Mouse (Mus musculus) hindbrain, embryonic 13.5 days (tissue): ENCODE measurements around the gene Cldn14. TPM values are rescaled to one million over a fixed set of nuclear protein-coding genes. Genes with fewer than 3 reads are reported as not detected.

Experiments
- ATAC-seq: fragments of 200-750 bp; cut with Nextera tagmentation; 2 replicates; pipeline ENCODE4 v1.8.0; 2017; ENCODE audit warnings: moderate TSS enrichment; ENCODE audit not compliant: low FRiP score
- H3K27ac ChIP-seq: fragments of 300-500 bp; sonication (generic); 2 replicates; pipeline ENCODE4 v1.5.1; 2015; ENCODE audit warnings: inconsistent platforms, mild to moderate bottlenecking, moderate library complexity
- H3K27me3 ChIP-seq: fragments of 300-500 bp; sonication (generic); 2 replicates; pipeline ENCODE4 v1.6.1; 2015; ENCODE audit warnings: mild to moderate bottlenecking, inconsistent platforms
- H3K36me3 ChIP-seq: fragments of 300-500 bp; sonication (generic); 2 replicates; pipeline ENCODE4 v1.6.1; 2015; ENCODE audit warnings: mild to moderate bottlenecking, inconsistent platforms
- H3K4me1 ChIP-seq: fragments of 300-500 bp; sonication (generic); replicated peaks from 2 replicates; pipeline ENCODE4 v1.6.1; 2015; ENCODE audit warnings: inconsistent platforms
- H3K4me2 ChIP-seq: fragments of 300-500 bp; sonication (generic); 2 replicates; pipeline ENCODE4 v1.6.1; 2015; ENCODE audit warnings: inconsistent platforms, mild to moderate bottlenecking, moderate library complexity
- H3K4me3 ChIP-seq: fragments of 300-500 bp; sonication (generic); 2 replicates; pipeline ENCODE4 v1.5.1; 2015; ENCODE audit warnings: mild to moderate bottlenecking, inconsistent platforms
- H3K9ac ChIP-seq: fragments of 300-500 bp; sonication (generic); 2 replicates; pipeline ENCODE4 v1.6.1; 2015; ENCODE audit warnings: mild to moderate bottlenecking, inconsistent platforms
- H3K9me3 ChIP-seq: fragments of 300-500 bp; sonication (generic); 2 replicates; pipeline ENCODE4 v1.6.1; 2016; ENCODE audit warnings: inconsistent platforms
- WGBS: fragments of 180-500 bp; shearing (Covaris S2); methylation state at CpG from one replicate; pipeline ENCODE4 v1.1.7; 2015; 5-methylcytosine and 5-hydroxymethylcytosine counted together
- polyA plus RNA-seq: library from polyadenylated mRNA; unstranded; fragments of >200 nt; fragmentation: Nextera tagmentation; extraction: Ambion mirVana; gene quantifications from 2 replicates; pipeline ENCODE4 v1.2.1, GENCODE M21; 2015

Cldn14 gene
- polyA plus RNA-seq, 1 experiment from 2014 or later, result not detected

GRCm38 (mm10) chr16:93971046-93971445 is 37.6 kb downstream of the Cldn14 start:
- H3K27me3 ChIP-seq, result no peaks in the 10 kb centered on the region
- no peaks in the 10 kb centered on the region for H3K36me3 ChIP-seq
- H3K9me3 ChIP-seq, result no peaks in the 10 kb centered on the region
- peak; percentile 54; the same call in 1 of the 2 replicates for ATAC-seq
- no peak overlapping the region for H3K4me2 ChIP-seq
- H3K9ac ChIP-seq, result no peak overlapping the region
- WGBS, result 52% methylated on average over 11 of the region's 11 CpGs
- H3K4me1 ChIP-seq, result peaks cover 14% of the 10 kb centered on the region; the same call in 1 of the 2 replicates
- no peak overlapping the region for H3K27ac ChIP-seq
- no peak overlapping the region for H3K4me3 ChIP-seq

- H3K4me1 ChIP-seq, result peaks cover 12% of the 10 kb centered on the region; the same call in 1 of the 2 replicates
- H3K4me2 ChIP-seq, result no peak overlapping the region
- H3K9ac ChIP-seq, result no peak overlapping the region
- no peaks in the 10 kb centered on the region for H3K27me3 ChIP-seq
- ATAC-seq, result no peak
- no peak overlapping the region for H3K27ac ChIP-seq
- whole genome bisulfite sequencing, result 96% methylated on average over 8 of the region's 8 CpGs
- no peak overlapping the region for H3K4me3 ChIP-seq
- H3K9me3 ChIP-seq, result no peaks in the 10 kb centered on the region
- H3K36me3 ChIP-seq, result no peaks in the 10 kb centered on the region
These were observed 40.7 kb downstream of the Cldn14 start for GRCm38 (mm10) chr16:93967893-93968292.

GRCm38 (mm10) chr16:93962283-93962682 is 46.4 kb downstream of the Cldn14 start:
- Histone ChIP-seq H3K9me3 (no peaks in the 10 kb centered on the region), H3K27ac (no peak overlapping the region), H3K9ac (no peak overlapping the region), H3K36me3 (no peaks in the 10 kb centered on the region), H3K4me3 (no peak overlapping the region), H3K27me3 (no peaks in the 10 kb centered on the region), H3K4me1 (peaks cover 4% of the 10 kb centered on the region), H3K4me2 (no peak overlapping the region)
- 64% methylated on average over 5 of the region's 5 CpGs for WGBS
- ATAC-seq, result no peak

- Histone ChIP-seq H3K4me1 (peaks cover 16% of the 10 kb centered on the region), H3K9ac (no peak overlapping the region), H3K4me3 (no peak overlapping the region), H3K4me2 (no peak overlapping the region), H3K9me3 (no peaks in the 10 kb centered on the region), H3K36me3 (no peaks in the 10 kb centered on the region), H3K27me3 (no peaks in the 10 kb centered on the region), H3K27ac (no peak overlapping the region)
- 88% methylated on average over 11 of the region's 11 CpGs for WGBS
- no peak for ATAC-seq
These were observed 47.5 kb downstream of the Cldn14 start for GRCm38 (mm10) chr16:93961099-93961646.

- 92% methylated on average over 4 of the region's 4 CpGs for WGBS
- Histone ChIP-seq H3K9ac (no peak overlapping the region), H3K36me3 (no peaks in the 10 kb centered on the region), H3K4me2 (no peak overlapping the region), H3K4me1 (peaks cover 17% of the 10 kb centered on the region), H3K27me3 (no peaks in the 10 kb centered on the region), H3K4me3 (no peak overlapping the region), H3K27ac (no peak overlapping the region), H3K9me3 (no peaks in the 10 kb centered on the region)
- no peak for ATAC-seq
These were observed 48.1 kb downstream of the Cldn14 start for GRCm38 (mm10) chr16:93960495-93960894.

GRCm38 (mm10) chr16:93957402-93957801 is 51.2 kb downstream of the Cldn14 start:
- Histone ChIP-seq H3K27me3 (no peaks in the 10 kb centered on the region), H3K4me3 (no peak overlapping the region), H3K27ac (0 out of 2 replicates have a peak overlapping the region, but pooled peaks have one; percentile 18), H3K4me2 (peak overlapping the region; percentile 16; the same call in 1 of the 2 replicates), H3K9ac (no peak overlapping the region), H3K9me3 (no peaks in the 10 kb centered on the region), H3K36me3 (no peaks in the 10 kb centered on the region), H3K4me1 (peaks cover 17% of the 10 kb centered on the region)
- no peak for ATAC-seq
- 42% methylated on average over 12 of the region's 12 CpGs for WGBS

- ATAC-seq, result no peak
- Histone ChIP-seq H3K27me3 (no peaks in the 10 kb centered on the region), H3K4me2 (peak overlapping the region; percentile 16; the same call in 1 of the 2 replicates), H3K4me1 (peaks cover 17% of the 10 kb centered on the region), H3K27ac (no peak overlapping the region), H3K9me3 (no peaks in the 10 kb centered on the region), H3K4me3 (no peak overlapping the region), H3K36me3 (no peaks in the 10 kb centered on the region), H3K9ac (no peak overlapping the region)
- 53% methylated on average over 7 of the region's 7 CpGs for WGBS
These were observed 51.7 kb downstream of the Cldn14 start for GRCm38 (mm10) chr16:93956986-93957385.

- Histone ChIP-seq H3K4me1 (no peaks in the 10 kb centered on the region), H3K9ac (no peak overlapping the region), H3K9me3 (no peaks in the 10 kb centered on the region), H3K4me3 (no peak overlapping the region), H3K4me2 (no peak overlapping the region), H3K36me3 (no peaks in the 10 kb centered on the region), H3K27me3 (0 out of 2 replicates have a peak, but pooled peaks cover 5% of the 10 kb centered on the region), H3K27ac (no peak overlapping the region)
- ATAC-seq, result no peak
- WGBS, result 95% methylated on average over 4 of the region's 4 CpGs
These were observed 61.2 kb downstream of the Cldn14 start for GRCm38 (mm10) chr16:93947396-93947795.

GRCm38 (mm10) chr16:93944301-93944700 is 64.3 kb downstream of the Cldn14 start:
- no peak overlapping the region for H3K27ac ChIP-seq
- H3K9me3 ChIP-seq, result no peaks in the 10 kb centered on the region
- H3K4me3 ChIP-seq, result no peak overlapping the region
- no peak overlapping the region for H3K4me2 ChIP-seq
- 87% methylated on average over 6 of the region's 6 CpGs for WGBS
- H3K36me3 ChIP-seq, result no peaks in the 10 kb centered on the region
- H3K27me3 ChIP-seq, result 0 out of 2 replicates have a peak, but pooled peaks cover 9% of the 10 kb centered on the region
- H3K4me1 ChIP-seq, result no peaks in the 10 kb centered on the region
- ATAC-seq, result no peak
- no peak overlapping the region for H3K9ac ChIP-seq

GRCm38 (mm10) chr16:93942796-93943502 is 65.7 kb downstream of the Cldn14 start:
- H3K36me3 ChIP-seq, result no peaks in the 10 kb centered on the region
- no peaks in the 10 kb centered on the region for H3K9me3 ChIP-seq
- H3K4me1 ChIP-seq, result peaks cover 3% of the 10 kb centered on the region; the same call in 1 of the 2 replicates
- H3K27ac ChIP-seq, result no peak overlapping the region
- peaks cover 14% of the 10 kb centered on the region for H3K27me3 ChIP-seq
- ATAC-seq, result no peak
- H3K4me2 ChIP-seq, result no peak overlapping the region
- no peak overlapping the region for H3K4me3 ChIP-seq
- WGBS, result 92% methylated on average over 10 of the region's 10 CpGs
- no peak overlapping the region for H3K9ac ChIP-seq

- H3K4me3 ChIP-seq, result no peak overlapping the region
- no peaks in the 10 kb centered on the region for H3K9me3 ChIP-seq
- peaks cover 3% of the 10 kb centered on the region; the same call in 1 of the 2 replicates for H3K4me1 ChIP-seq
- no peak overlapping the region for H3K27ac ChIP-seq
- no peaks in the 10 kb centered on the region for H3K36me3 ChIP-seq
- H3K9ac ChIP-seq, result no peak overlapping the region
- H3K27me3 ChIP-seq, result peaks cover 23% of the 10 kb centered on the region
- no peak for ATAC-seq
- no peak overlapping the region for H3K4me2 ChIP-seq
- WGBS, result 75% methylated on average over 10 of the region's 10 CpGs
These were observed 66.7 kb downstream of the Cldn14 start for GRCm38 (mm10) chr16:93941781-93942567.

- H3K27me3 ChIP-seq, result peaks cover 43% of the 10 kb centered on the region
- H3K27ac ChIP-seq, result no peak overlapping the region
- H3K36me3 ChIP-seq, result no peaks in the 10 kb centered on the region
- no peak for ATAC-seq
- no peak overlapping the region for H3K9ac ChIP-seq
- no peak overlapping the region for H3K4me3 ChIP-seq
- H3K9me3 ChIP-seq, result no peaks in the 10 kb centered on the region
- H3K4me2 ChIP-seq, result no peak overlapping the region
- WGBS, result 80% methylated on average over 4 of the region's 4 CpGs
- H3K4me1 ChIP-seq, result peaks cover 3% of the 10 kb centered on the region; the same call in 1 of the 2 replicates
These were observed 68.7 kb downstream of the Cldn14 start for GRCm38 (mm10) chr16:93939961-93940360.
